Mouse (Mus musculus): ENCODE data around the gene Gpatch4.

Gene Gpatch4

DNA sequence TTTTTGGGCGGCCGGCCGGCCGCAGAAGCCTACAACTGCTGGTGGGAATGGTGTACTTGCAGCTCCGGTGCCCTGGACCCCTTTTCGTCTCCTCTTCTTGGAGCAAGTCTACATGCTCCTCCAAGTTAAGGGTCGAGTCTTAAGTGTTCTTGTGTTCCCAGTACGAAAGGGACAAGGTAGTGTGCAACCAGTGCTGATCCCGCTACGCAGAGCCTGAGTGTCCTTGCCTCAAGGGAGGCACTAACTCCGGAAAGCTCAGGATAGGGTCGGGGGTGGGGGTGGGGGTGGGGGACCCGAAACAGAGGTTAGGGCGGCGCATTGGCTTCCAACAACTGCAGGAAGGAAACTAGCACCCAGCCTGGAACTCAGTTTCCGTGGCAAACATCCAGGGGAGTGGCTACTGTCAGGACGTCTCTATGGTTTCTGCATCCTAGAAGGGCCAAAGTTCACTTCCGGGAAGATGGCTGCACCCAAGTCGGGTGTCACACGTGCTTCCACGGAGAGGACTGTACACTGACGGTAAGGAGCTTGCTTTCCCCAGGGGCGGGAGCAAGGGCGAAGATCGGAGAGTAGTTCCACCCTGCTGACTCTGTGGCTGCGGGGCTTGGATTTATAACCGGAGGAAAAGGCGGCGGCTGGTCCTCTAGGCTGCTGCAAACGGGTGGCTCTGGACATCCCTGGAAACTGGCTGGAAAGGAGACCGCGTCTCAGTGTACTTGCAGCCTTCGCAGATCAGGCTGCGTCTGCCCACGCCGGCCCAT, at the start of gene Gpatch4:
Gpatch4 (plus strand) TSS at position 448 of the 761 bp plus-strand sequence.
- peak; percentile 72 to 79 for DNase-seq (ENCODE audit: low spot score in 2 of 2)

DNA sequence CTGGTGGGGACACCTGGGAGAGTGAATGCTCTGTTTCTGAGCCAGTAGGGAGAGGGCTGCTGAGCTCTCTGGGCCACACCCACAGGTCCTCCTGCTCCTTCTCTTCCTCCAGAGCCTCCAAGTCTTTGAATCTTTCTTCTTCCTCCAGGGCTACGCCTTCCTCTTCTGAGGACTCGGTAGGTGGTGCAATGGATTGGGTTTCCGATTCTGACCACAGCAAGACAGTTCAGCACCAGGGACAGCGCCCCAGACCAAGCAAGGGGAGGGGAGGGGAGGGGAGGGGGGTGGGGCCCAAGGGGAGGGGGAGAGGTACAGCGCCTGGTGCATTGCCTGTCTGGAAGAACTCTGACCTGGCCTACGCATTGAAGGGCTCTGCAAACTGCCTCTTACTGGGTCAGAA, 49.5 kb upstream of the Gpatch4 start:
- DNase-seq (ENCODE audit: low spot score in 2 of 2) = no peak

GRCm38 (mm10) chr3:87995331-87995730, 47.6 kb upstream of the Gpatch4 start:
- no peak for DNase-seq (ENCODE audit: low spot score in 2 of 2)

DNA sequence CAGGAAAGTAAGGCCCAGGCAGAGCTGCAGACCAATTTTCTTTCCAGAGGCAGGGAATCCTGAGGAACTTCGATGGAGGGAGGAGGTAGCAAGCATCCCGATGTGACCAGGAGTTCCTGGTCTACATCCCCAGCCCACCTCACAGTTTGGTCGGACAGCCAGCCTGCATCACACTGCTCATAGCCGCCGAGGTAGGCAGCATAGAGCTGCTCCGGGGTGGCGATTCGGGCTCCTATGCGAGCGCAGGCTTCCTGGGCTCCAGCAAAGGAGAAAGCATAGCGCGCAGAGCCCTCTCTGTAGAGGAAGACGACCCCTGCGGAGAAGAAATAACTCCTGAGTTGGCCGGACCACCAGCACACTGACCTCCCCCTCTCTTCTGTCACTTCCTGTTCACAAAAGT, 46.5 kb upstream of the Gpatch4 start:
- no peak for DNase-seq (ENCODE audit: low spot score in 2 of 2)

DNA sequence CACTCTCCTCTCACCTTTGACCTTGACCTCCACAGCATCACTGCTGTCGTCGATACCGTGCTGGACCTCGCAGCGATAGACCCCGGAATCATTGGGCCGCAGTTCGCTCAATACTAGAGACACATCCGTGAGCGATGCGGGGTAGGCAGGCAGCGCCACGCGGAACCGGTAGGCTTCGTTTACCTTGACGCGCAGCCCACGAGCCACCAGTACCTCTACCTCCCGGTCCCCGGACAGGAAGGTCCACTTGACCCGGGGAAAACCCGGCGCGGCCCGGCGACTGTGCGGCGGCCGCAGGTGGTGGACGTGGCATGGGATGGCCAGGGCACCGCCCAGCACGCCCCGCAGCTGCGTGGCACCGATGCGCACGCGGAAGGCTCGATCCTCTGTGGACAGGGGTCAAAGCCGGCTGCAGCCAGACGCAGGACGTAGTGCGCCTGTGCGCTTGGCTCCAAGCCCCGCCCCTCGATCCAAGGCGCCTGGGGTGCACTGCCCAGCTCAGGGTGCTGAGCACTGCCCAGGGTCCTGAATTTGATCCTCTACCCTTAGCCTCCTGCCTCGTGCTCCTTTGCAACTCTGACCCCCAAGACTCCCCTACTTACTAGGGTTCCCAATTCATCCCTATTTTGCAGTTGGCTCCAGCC, 45.8 kb upstream of the Gpatch4 start:
- DNase-seq (ENCODE audit: low spot score in 2 of 2) = no peak

DNA sequence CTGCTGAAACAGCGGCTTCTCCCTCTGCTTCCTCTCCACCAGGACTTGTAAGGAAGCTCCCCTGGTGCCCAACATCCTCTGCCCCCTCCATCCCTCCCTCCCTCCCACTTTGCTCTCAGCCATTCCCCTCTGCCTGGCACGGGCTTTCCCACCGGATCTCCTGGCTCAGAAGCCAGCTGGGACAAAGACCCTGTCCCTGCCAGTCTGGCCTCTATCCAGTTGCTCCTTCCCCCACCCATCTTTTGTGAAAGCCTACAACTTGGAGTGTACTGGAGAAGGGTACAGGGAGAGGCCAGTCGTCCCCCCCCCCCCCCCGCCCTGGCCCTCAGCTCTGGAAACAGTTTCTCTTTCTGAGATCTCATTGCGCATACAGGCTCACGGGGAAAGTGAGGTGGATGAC, 44.2 kb upstream of the Gpatch4 start:
- DNase-seq (ENCODE audit: low spot score in 2 of 2) = no peak

DNA sequence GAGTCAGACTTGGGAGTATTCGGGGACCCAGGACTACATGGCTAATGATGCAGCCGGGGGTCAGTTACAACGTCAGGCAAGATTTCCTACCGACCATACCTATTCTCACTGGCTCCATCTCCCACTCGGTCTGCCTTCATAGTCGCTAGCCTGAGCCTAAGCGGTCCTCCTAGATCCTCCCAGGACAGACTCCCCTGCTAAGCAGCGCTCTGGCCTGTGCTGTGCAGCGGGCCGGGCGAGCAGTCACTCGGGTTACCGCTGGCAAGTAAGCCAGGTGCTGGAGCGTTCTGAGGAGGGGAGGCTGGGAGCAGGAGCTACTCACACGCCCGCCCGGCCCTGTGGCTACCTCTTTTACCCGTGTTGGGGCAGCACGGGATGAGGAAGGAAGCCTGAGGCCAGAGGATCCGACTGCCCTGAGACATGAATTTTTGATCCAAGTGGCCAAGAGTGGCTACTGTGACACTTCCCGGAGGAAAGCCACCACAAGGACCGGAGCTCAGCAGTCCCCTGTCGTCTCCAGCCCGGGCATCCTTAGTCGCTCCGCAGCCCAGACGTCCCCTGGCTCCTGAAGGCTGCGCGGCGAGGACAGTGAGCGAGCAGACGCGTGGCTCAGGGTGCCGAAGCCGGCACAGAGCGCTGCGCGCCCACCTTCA, 43.5 kb upstream of the Gpatch4 start:
- DNase-seq (ENCODE audit: low spot score in 2 of 2) = no peak

DNA sequence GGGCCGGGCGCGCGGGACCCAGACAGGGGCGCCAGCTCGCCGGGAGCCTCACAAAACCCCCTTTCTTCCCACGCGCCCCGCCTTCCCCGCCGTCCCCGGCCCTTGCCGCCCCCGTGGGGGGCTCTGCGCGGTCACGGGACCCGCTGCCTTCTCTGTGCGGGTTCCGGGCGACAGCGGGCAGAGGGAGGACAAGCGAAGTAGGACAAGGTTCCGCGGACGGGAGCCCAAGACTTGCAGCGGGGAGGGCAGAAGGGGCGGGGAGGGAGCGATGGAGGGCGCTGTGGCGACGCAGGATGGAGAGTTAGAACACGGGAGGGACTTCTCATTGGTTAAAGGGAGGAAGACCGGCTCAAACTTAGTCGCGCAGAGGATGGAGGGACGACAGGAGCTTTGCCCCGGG, 42.7 kb upstream of the Gpatch4 start, which contains the start of gene Bcan:
Bcan (minus strand) TSS at position 50 of the 400 bp plus-strand sequence.
- DNase-seq (ENCODE audit: low spot score in 2 of 2) = no peak

GRCm38 (mm10) chr3:88000816-88001595, 41.9 kb upstream of the Gpatch4 start:
- no peak for DNase-seq (ENCODE audit: low spot score in 2 of 2)

DNA sequence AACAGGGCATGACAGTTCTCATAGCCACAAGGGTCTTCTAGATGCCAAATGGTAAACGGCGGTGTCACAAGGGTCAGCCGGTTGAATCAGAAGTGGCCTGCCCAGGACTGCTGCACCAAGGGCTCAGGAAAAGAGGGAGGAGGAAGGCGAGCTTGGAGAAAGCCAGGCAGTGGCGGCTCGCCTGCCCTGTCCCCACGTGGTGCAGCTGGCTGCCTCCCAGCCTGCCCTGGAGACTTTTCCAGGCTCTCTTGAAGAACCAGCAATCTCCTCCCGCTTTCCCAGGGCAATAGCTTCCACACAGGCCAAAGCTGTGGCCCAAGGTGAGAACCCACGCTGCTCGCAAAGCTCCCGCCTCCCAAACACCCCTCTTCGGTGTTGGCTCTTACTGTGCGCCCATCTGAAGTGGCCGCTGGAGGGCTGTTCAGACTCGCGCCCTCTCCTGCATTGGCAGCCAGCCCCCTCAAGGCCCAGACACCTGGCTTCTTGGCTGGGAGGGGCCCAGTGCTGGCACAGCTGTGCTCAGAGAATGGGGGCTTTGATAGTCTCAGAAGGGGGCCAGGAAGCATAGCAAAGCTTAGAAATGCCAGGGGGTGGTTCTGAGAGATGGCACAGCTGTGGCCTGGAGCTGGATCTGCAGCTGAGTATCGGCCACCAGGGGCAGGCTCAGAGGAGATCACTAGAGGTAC, 40.5 kb upstream of the Gpatch4 start:
- no peak for DNase-seq (ENCODE audit: low spot score in 2 of 2)

DNA sequence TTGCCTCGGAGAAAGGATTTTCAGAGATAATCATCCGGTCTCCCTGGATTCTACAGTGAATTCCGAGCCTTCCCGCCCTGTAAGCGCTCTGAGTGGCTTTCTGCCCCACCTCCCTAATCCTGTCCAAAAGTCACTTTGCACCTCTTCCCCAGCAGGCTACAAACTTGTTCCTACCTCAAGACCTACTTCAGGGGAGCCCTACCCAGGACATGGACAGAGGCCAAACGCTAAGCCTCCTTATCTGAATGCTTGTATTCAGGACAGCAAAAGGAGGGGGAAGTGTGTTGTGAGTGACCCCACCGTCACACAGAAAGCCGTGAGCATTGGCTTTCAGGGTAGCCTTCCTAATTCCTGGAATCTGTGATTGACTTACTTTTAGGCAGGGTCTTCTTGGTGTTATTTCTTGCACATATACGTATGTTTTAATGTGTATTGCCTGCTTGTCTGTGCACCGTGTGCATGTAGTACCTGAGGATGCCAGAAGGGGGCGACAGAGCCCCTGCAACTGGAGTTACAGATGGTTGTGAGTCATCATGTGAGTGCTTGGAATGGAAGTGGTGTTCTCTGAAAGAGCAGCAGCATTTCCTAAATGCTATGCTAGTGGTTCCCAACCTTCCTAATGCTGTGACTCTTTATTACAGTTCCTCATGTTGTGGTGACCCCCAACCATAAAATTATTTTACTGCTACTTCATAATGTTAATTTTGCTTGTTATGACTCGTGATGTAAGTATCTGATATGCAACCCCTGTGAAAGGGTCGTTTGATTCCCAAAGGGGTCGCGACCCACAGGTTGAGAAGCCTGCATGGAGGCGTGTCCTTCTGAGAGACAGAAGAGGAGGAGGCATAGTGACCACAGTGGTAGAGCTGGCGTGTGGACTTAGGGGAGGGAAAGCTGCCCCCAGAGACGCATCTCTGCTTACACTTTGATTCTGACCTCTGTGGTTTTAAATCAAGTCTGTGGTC, 36.8 kb upstream of the Gpatch4 start:
- no peak for DNase-seq (ENCODE audit: low spot score in 2 of 2)

DNA sequence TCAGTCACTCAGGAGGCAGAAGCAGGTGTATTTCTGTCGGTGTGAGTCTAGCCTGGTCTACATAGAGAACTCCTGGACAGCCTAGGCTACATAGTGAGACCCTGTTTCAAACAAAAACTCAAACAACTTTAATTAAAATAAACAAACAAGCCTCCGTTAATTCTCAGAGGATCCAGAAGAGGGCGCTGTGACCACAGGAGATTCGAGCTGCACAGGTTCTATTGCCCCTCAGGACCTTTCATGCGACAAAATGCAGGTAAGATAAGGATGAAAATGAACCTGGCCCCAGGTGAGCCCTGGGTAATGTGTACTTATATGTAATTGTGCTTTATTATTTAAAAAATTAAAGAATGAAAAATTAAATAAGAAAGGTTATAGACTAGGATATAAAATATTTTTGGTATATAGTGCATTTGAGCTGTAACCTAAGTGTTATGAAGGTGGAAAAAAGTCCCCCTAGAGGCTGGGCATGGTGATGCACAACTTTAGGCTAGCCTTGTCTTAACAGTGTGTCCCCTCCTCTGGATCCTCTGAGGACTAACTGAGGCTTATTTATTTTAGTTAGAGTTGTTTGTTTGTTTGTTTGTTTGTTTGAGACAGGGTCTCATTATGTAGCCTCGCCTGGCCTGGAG, 32.2 kb upstream of the Gpatch4 start:
- no peak for DNase-seq (ENCODE audit: low spot score in 2 of 2)

GRCm38 (mm10) chr3:88022322-88023191, 20.4 kb upstream of the Gpatch4 start:
- DNase-seq (ENCODE audit: low spot score in 2 of 2) = peak; percentile 85 to 90

GRCm38 (mm10) chr3:88023192-88024074, 19.5 kb upstream of the Gpatch4 start:
- DNase-seq (ENCODE audit: low spot score in 2 of 2) = no peak

DNA sequence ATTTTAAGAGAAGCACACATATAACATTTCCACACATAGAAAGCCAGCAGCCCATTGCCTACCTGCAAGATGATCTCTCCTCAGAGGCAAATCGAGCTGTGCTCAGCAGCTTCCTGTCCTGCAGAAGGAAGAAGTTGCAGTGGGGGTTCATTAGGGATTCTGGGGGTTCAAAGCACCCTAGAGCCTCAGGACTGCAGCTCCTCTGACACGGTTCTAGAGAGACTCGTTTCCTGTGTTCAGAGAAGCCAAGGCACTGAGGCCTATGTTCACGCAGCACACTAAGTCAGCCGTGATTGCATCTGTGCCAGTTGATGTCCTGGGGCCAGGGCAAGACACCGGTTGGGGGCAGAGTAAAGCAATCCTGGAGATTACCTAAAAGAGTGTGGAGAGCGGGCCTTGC, 16.1 kb upstream of the Gpatch4 start:
- no peak for DNase-seq (ENCODE audit: low spot score in 2 of 2)

DNA sequence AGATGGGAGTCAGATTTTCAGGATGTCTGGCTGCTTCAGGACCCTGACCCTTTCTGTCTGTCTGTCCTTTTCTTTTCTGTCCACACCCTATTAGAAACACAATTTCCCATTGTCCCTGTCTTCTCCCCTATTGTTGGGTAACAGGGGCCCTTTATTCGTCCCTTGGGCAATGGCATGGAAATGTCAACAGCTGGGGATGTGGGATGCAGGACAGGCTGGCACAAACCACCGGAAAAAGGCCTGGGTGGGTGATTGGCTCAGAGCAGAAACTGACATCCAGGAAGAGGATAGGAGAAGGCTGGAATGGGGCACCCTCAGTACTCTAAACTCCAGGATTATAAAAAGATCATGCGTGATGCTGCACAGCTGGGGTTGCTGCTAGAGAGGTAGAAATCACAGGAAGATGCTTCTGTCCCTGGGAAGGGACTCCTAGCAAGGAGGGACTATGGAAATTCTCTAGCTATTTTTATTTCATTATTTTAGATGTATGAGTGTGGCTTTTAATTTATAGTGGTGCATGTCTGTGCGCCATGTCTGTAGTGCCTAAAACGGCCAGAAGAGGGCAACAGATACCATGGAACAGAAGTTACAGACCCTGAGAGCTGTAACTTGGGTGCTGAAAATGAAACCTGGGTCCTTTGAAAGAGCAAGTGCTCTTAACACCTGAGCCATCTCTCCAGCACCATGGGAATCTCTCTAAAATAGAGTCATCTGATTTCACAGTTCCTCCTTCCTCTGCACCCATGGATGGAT, 15.3 kb upstream of the Gpatch4 start, which contains the start of gene Hapln2:
Hapln2 (minus strand) TSS at position 150 of the 753 bp plus-strand sequence.
- no peak for DNase-seq (ENCODE audit: low spot score in 2 of 2)
